Mouse (Mus musculus) lung, postnatal 0 days (tissue): ENCODE results near the gene Mrpl21.

ENCODE experiments used
- CTCF ChIP-seq: IDR thresholded peaks from 2 replicates; pipeline ENCODE4 v1.5.1; 2016; ENCODE audit warnings: antibody characterized with exemption, mild to moderate bottlenecking
- EP300 ChIP-seq: IDR thresholded peaks from 2 replicates; pipeline ENCODE4 v1.6.1; 2016; ENCODE audit warnings: antibody characterized with exemption, mild to moderate bottlenecking, control low read depth

GRCm38 (mm10) chr19:3289006-3289405, 6.3 kb downstream of the Mrpl21 start:
- no peak for TF ChIP-seq CTCF
- TF ChIP-seq EP300 = no peak
